Mouse (Mus musculus) midbrain, embryonic 15.5 days (tissue): ENCODE data around the gene Plekha7. TPM values are rescaled to one million over a fixed set of nuclear protein-coding genes. Genes with fewer than 3 reads are reported as not detected.

Source experiments
- ATAC-seq: fragments of 200-750 bp; cut with Nextera tagmentation; replicated peaks from 2 replicates; pipeline ENCODE4 v1.8.0; 2017; ENCODE audit warnings: moderate TSS enrichment
- H3K27ac ChIP-seq: fragments of 300-500 bp; sonication (generic); 2 replicates; pipeline ENCODE4 v1.5.1; 2015; ENCODE audit warnings: mild to moderate bottlenecking, inconsistent platforms
- H3K27me3 ChIP-seq: fragments of 300-500 bp; sonication (generic); replicated peaks from 2 replicates; pipeline ENCODE4 v1.6.1; 2015; ENCODE audit warnings: inconsistent platforms
- H3K36me3 ChIP-seq: fragments of 300-500 bp; sonication (generic); replicated peaks from 2 replicates; pipeline ENCODE4 v1.6.1; 2015; ENCODE audit warnings: inconsistent platforms
- H3K4me1 ChIP-seq: fragments of 300-500 bp; sonication (generic); 2 replicates; pipeline ENCODE4 v1.6.1; 2015; ENCODE audit warnings: inconsistent platforms
- H3K4me2 ChIP-seq: fragments of 300-500 bp; sonication (generic); 2 replicates; pipeline ENCODE4 v1.6.1; 2015; ENCODE audit warnings: inconsistent platforms, mild to moderate bottlenecking, moderate library complexity
- H3K4me3 ChIP-seq: fragments of 300-500 bp; sonication (generic); 2 replicates; pipeline ENCODE4 v1.5.1; 2015; ENCODE audit warnings: mild to moderate bottlenecking, inconsistent platforms
- H3K9ac ChIP-seq: fragments of 300-500 bp; sonication (generic); 2 replicates; pipeline ENCODE4 v1.6.1; 2015; ENCODE audit warnings: mild to moderate bottlenecking, inconsistent platforms
- H3K9me3 ChIP-seq: fragments of 300-500 bp; sonication (generic); 2 replicates; pipeline ENCODE4 v1.6.1; 2016; ENCODE audit warnings: inconsistent platforms
- WGBS: fragments of 180-500 bp; shearing (Covaris S2); methylation state at CpG from one replicate; pipeline ENCODE4 v1.1.7; 2015; ENCODE audit warnings: mixed read lengths; 5-methylcytosine and 5-hydroxymethylcytosine counted together
- polyA plus RNA-seq: library from polyadenylated mRNA; unstranded; fragments of >200 nt; fragmentation: Nextera tagmentation; extraction: Ambion mirVana; gene quantifications from 2 replicates; pipeline ENCODE4 v1.2.1, GENCODE M21; 2015

Plekha7 gene
- polyA plus RNA-seq, 1 experiment from 2014 or later, result 11.1 TPM

DNA sequence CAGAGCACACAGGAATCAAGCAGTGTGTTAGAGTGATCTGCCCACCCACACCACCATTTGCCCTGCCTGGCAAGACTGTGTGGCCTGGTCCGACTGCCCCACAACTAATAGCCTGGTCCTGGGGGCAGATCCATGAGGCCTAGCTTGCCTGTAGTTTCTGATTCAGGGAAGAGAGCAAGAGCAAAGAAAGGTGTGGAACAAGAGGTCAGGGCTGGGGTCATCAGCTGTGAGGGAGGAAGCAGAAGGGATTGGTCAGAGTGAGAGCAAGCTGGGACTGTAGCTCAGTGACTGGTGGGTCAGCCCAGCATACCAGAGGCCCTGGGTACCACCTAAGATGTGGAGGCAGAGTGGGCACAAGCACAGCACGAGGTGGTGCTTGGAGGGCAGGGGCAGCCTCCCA lies 181.1 kb downstream of the Plekha7 start:
- 84% methylated on average over 2 of the region's 2 CpGs for WGBS

DNA sequence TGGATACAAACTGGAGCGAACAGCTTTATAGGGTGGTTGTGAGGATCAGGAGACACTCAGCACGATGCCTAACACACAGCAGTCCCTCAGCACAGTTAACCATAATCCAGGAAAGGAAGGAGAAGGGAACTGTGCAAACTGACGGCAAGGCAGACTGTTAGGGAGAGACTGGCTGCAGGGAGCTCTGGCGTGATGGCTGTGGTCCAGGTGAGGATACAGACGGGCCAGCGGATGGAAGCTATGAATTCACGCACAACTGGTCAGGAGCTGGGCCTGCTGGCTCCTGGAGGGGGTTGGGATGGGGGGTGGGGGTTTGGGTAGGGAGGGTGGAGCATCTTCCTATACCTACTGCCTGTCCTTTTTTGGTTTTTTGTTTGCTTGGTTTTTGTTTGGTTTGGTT lies 182.5 kb downstream of the Plekha7 start:
- Histone ChIP-seq H3K27me3 (no peaks in the 10 kb centered on the region), H3K9ac (no peak overlapping the region), H3K36me3 (no peaks in the 10 kb centered on the region), H3K9me3 (no peaks in the 10 kb centered on the region), H3K4me1 (peaks cover 21% of the 10 kb centered on the region), H3K4me3 (no peak overlapping the region), H3K27ac (no peak overlapping the region), H3K4me2 (no peak overlapping the region)
- ATAC-seq, result no peak
- 78% methylated on average over 7 of the region's 7 CpGs for WGBS

More for the DNA sequence above, 181.1 kb downstream of the Plekha7 start:
- no peaks in the 10 kb centered on the region for H3K9me3 ChIP-seq
- ATAC-seq, result no peak
- no peaks in the 10 kb centered on the region for H3K27me3 ChIP-seq
- H3K9ac ChIP-seq, result no peak overlapping the region
- H3K4me3 ChIP-seq, result no peak overlapping the region
- H3K4me1 ChIP-seq, result peaks cover 15% of the 10 kb centered on the region
- H3K4me2 ChIP-seq, result no peak overlapping the region
- no peaks in the 10 kb centered on the region for H3K36me3 ChIP-seq
- H3K27ac ChIP-seq, result no peak overlapping the region

DNA sequence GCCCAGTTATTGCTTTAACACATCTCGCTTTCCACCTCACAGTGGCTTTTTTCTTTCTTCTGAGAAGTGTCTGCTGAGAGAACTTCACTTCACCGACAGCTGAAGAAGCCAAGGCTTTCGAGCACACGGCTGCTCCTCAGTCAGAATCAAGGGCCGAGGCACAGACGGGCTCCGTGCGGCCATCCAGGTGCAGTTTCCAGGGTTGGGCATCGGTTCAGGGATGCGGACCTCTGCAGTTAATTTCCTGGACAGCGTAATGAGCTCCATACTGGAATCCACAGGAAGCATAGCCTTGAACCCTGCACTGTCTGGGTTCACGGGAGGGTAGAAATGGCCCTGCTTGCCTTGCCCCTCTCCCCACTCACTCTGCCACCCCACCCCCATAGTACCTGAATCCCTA lies 184.1 kb downstream of the Plekha7 start:
- H3K27me3 ChIP-seq, result no peaks in the 10 kb centered on the region
- ATAC-seq, result no peak
- peaks cover 22% of the 10 kb centered on the region for H3K4me1 ChIP-seq
- H3K9me3 ChIP-seq, result no peaks in the 10 kb centered on the region
- no peak overlapping the region for H3K4me2 ChIP-seq
- WGBS, result 86% methylated on average over 12 of the region's 12 CpGs
- H3K9ac ChIP-seq, result no peak overlapping the region
- no peak overlapping the region for H3K27ac ChIP-seq
- no peaks in the 10 kb centered on the region for H3K36me3 ChIP-seq
- H3K4me3 ChIP-seq, result no peak overlapping the region

DNA sequence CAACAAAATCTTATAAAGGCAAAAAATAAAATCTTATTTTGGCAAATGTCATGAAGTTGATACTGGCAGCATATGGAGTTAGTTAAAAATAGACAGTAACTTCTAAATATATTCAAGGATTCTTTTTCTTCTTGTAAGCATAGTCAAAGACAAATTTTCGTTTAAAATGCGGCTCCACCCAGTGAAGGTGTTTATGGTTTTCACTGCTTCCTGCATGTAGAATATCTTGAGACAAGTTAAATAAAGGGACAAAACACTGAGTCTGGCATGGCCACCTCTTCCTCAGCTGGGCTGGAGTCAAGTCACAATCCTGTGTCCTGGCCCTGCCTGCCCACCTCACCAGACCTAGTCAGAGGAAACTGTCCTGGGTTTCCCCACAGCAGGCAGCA lies 184.6 kb downstream of the Plekha7 start:
- no peaks in the 10 kb centered on the region for H3K27me3 ChIP-seq

DNA sequence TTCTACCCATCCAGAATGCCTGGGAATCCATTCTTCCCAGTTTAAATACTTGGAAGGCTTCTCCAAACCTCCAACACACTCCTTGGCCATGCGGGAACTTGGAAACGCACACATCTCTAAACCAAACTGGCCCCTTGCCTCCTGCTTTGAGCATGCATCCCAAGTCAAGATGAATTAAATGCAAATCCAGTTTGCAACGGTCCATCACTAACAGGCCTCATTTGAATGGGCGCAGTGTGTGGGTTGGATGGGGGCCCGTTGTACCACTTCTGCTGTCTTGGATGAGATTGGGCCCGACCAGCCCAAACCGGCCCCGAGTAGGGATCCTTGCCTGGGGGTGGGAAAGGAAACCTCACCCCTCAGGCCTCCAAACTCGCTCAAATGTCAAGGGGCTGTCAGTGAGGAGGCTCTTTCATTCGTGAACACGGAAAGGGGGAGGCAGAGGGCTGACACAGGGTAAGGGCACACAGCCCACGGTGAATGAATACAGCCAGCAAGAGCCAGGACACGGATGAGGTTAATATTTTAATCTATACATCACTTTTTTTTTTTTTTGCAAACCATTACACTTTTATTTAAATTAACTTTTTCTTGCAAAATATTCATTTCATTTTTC lies 185.1 kb downstream of the Plekha7 start:
- H3K27ac ChIP-seq, result no peak overlapping the region
- 19% methylated on average over 13 of the region's 13 CpGs for WGBS
- peak; percentile 70; the same call in 1 of the 2 replicates for ATAC-seq
- no peaks in the 10 kb centered on the region for H3K36me3 ChIP-seq
- peaks cover 22% of the 10 kb centered on the region for H3K4me1 ChIP-seq
- H3K9me3 ChIP-seq, result no peaks in the 10 kb centered on the region
- no peak overlapping the region for H3K4me3 ChIP-seq
- no peak overlapping the region for H3K9ac ChIP-seq
- no peak overlapping the region for H3K4me2 ChIP-seq
- H3K27me3 ChIP-seq, result no peaks in the 10 kb centered on the region

More for the DNA sequence above, 184.6 kb downstream of the Plekha7 start:
- Histone ChIP-seq H3K4me1 (peaks cover 22% of the 10 kb centered on the region), H3K9ac (no peak overlapping the region), H3K27ac (no peak overlapping the region), H3K36me3 (no peaks in the 10 kb centered on the region), H3K9me3 (no peaks in the 10 kb centered on the region), H3K4me2 (no peak overlapping the region), H3K4me3 (no peak overlapping the region)
- WGBS, result 75% methylated on average over 2 of the region's 2 CpGs
- no peak for ATAC-seq

DNA sequence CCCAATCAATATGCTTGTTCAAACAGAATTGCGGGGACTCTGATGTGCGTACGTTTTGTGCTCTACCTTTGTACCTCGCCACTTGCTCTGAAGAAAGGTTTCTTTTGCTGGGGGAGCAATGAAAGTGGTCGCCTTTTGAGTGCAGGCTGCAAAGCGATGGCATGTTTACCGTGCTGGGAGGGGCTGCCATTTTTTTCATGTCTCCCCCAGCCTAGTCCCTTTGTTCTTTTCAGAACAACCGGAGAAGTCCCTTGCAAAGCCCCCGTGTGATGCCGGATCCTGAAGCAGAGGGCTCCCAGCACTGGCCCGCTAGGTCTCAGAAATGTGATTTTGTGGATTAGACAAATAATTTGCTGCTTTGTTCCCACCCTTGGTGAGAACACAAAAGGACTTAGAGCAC lies 187.0 kb downstream of the Plekha7 start:
- Histone ChIP-seq H3K9me3 (no peaks in the 10 kb centered on the region), H3K4me1 (peaks cover 22% of the 10 kb centered on the region), H3K36me3 (no peaks in the 10 kb centered on the region), H3K9ac (no peak overlapping the region), H3K4me2 (no peak overlapping the region), H3K27me3 (no peaks in the 10 kb centered on the region), H3K27ac (no peak overlapping the region), H3K4me3 (no peak overlapping the region)
- 12% methylated on average over 11 of the region's 11 CpGs for WGBS
- ATAC-seq, result 0 out of 2 replicates have a peak, but pooled peaks have one; percentile 25

DNA sequence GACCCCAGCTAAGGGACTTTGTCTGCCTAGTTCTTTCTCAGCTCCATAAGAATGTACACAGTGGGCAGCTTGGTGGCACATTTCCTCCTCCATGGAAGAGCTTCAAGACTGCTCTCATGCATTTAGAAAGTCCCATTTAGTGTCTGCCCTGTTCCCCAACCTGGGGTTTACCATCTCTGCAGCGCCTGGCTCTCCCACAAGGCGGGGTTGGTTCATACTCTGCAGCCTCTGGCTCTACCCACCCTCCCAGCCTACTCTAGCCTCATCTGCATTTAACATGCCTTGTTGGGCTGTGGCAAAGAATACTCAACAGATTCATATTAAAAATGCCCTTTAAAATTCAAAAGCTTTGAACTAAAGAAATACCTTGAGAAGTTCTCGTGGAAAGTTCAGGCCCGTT lies 187.4 kb downstream of the Plekha7 start:
- H3K9me3 ChIP-seq, result no peaks in the 10 kb centered on the region
- ATAC-seq, result no peak
- no peak overlapping the region for H3K9ac ChIP-seq
- H3K4me3 ChIP-seq, result no peak overlapping the region
- H3K36me3 ChIP-seq, result no peaks in the 10 kb centered on the region
- no peak overlapping the region for H3K4me2 ChIP-seq
- H3K27me3 ChIP-seq, result no peaks in the 10 kb centered on the region
- no peak overlapping the region for H3K27ac ChIP-seq
- peaks cover 22% of the 10 kb centered on the region for H3K4me1 ChIP-seq
- 46% methylated on average over 4 of the region's 4 CpGs for WGBS

DNA sequence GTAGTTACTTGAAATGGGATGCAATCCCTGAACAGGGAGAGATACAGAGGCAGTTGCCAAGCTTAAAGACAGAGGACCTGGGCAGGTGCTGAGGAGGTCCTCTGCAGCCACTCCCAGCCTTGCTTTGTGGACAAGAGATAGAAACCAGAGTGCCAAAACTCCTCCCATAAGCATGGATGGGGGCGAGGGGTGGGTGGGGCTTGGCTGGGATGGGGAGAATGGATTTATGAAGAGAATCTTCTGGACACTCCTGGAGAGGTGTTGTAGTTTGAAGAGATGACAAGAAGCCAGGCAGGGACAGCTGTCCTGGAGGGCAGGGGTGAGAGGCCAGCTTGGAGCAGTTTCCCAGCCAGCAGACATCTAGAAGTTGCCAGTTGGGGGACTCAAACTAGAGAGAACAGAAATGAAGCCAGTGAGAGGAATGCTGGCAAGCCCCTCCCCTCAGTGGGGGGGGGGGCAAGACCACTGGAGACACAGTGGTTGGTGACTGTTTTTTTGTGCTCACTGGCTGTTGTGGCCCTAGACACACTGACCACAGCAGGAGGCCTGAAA lies 188.8 kb downstream of the Plekha7 start:
- H3K36me3 ChIP-seq, result no peaks in the 10 kb centered on the region
- H3K9me3 ChIP-seq, result no peaks in the 10 kb centered on the region
- H3K4me2 ChIP-seq, result no peak overlapping the region
- H3K4me1 ChIP-seq, result peaks cover 22% of the 10 kb centered on the region
- WGBS, result 81% methylated on average over 1 of the region's 1 CpGs
- no peaks in the 10 kb centered on the region for H3K27me3 ChIP-seq
- no peak overlapping the region for H3K4me3 ChIP-seq
- no peak for ATAC-seq
- no peak overlapping the region for H3K27ac ChIP-seq
- H3K9ac ChIP-seq, result no peak overlapping the region

DNA sequence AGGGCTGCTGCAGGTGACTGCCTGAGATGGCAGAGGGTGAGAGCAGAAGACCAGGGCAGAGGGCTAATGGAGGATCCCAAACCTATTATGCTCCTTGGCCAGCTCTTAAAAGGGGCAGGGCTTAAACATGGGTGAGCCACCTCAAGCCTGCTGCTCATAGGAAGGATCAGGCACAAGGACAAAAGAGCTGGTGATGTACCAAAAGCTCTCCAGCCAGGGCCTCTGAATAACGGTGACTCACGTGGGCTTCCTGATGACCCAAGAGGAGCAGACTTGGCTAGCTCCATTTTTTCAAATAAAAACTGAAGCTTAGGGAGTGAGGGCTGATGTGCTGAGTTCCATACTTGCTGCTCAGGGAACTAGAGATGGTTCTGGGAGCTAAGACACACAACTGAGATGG lies 192.2 kb downstream of the Plekha7 start:
- no peaks in the 10 kb centered on the region for H3K27me3 ChIP-seq
- no peaks in the 10 kb centered on the region for H3K9me3 ChIP-seq
- H3K27ac ChIP-seq, result no peak overlapping the region
- H3K4me2 ChIP-seq, result no peak overlapping the region
- no peak overlapping the region for H3K9ac ChIP-seq
- 75% methylated on average over 2 of the region's 2 CpGs for WGBS
- H3K36me3 ChIP-seq, result no peaks in the 10 kb centered on the region
- H3K4me1 ChIP-seq, result peaks cover 3% of the 10 kb centered on the region; the same call in 1 of the 2 replicates
- no peak overlapping the region for H3K4me3 ChIP-seq
- no peak for ATAC-seq

DNA sequence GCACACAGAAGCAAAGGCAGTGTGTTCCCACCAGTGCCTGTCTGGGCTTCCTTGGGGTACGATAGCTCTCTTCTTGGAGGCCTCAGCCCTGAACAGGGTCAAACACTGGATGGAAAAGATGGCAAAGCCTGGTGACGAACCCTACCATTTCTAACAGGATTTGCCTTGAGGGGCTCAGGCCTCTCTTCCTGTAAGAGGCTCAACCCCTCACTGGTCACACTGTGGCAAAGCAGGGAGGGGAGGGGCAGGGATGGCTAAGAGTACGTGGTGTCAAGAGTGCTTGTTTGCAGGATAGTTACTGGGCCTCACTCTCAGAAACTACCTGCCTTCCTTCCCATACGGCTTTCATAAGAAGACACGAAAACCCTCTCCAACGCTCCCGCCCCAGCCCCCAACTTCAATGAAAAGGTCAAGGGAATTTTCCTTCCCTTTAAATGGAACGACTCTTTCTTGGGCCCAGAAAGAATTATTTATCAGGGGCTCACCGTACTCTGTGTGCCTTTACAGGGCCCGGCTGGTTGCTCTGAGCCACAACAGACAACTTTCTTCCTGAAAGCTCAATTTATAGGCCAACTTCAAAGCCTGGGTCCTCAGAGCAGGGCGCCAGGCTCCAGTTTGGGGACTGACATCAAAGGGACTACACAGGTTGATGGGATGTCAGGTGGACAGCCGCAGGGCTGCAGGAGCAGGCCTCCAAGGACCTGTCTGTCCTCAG lies 192.8 kb downstream of the Plekha7 start:
- Histone ChIP-seq H3K36me3 (no peaks in the 10 kb centered on the region), H3K4me2 (no peak overlapping the region), H3K27ac (no peak overlapping the region), H3K9ac (no peak overlapping the region), H3K27me3 (no peaks in the 10 kb centered on the region), H3K4me3 (no peak overlapping the region), H3K9me3 (no peaks in the 10 kb centered on the region), H3K4me1 (no peaks in the 10 kb centered on the region)
- WGBS, result 70% methylated on average over 12 of the region's 12 CpGs
- ATAC-seq, result no peak

DNA sequence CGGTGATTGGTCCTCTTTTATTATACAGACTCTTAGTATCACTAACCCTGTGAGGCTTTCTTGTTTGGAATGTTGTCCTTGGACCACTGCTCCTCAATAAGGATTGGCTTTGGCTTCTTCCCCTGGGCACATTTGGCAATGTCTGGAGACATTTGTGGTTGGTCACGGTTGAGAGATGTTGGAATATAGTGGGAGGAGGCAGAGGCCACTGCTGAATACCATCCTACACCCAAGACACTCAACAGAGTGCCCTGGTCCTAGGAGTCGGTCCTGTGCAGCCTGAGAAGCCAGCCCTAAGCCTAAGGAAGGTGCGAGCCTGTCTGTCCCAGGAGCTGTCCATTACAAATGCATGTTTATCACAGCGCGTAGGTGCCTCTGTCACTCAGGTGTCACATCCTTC lies 196.6 kb downstream of the Plekha7 start:
- Histone ChIP-seq H3K9me3 (no peaks in the 10 kb centered on the region), H3K36me3 (no peaks in the 10 kb centered on the region)
- WGBS, result 85% methylated on average over 6 of the region's 6 CpGs

DNA sequence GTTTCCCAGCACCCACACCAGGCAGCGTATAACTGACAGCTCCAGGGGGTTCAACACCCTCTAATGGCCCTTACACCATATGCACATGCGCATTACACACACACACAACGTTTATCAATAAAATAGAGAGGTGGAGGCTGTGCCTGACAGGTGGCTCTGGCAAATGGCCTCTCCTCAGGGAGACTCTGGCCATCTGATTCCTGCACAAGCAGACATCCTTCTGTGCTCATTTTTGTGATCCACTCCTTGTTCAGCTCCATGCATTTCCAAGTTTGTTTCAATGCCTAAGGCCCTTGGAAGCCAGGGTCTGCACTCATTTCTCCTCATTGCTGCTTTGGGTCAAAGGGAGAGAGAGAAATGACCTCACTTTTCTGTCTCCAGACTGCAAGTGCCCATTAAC lies 197.5 kb downstream of the Plekha7 start:
- Histone ChIP-seq H3K4me2 (no peak overlapping the region), H3K27ac (no peak overlapping the region), H3K9me3 (no peaks in the 10 kb centered on the region), H3K27me3 (no peaks in the 10 kb centered on the region), H3K36me3 (peaks cover 6% of the 10 kb centered on the region; the same call in 1 of the 2 replicates), H3K9ac (no peak overlapping the region), H3K4me1 (no peaks in the 10 kb centered on the region), H3K4me3 (no peak overlapping the region)
- 88% methylated on average over 3 of the region's 3 CpGs for WGBS
- ATAC-seq, result no peak

More for the DNA sequence above, 196.6 kb downstream of the Plekha7 start:
- Histone ChIP-seq H3K4me3 (no peak overlapping the region), H3K27ac (no peak overlapping the region), H3K27me3 (no peaks in the 10 kb centered on the region), H3K4me2 (no peak overlapping the region), H3K9ac (no peak overlapping the region), H3K4me1 (no peaks in the 10 kb centered on the region)
- ATAC-seq, result no peak

DNA sequence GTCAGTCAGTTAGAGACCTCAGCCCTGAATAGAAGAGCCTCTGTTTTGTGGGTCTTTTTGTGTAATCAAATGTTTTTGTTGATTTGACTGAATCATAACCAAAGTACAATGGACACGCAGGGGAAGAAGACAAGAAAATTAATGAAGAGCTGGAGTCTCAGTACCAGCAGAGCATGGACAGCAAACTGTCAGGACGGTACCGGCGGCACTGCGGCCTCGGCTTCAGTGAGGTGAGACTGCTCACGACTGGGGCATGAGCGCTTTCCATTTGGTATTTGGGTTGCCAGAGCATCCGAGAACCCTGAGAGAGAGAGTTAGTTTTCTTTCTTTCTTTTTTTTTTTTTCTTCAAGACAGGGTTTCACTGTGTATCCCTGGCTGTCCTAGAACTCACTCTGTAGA lies 205.1 kb downstream of the Plekha7 start:
- H3K9me3 ChIP-seq, result no peaks in the 10 kb centered on the region
- no peaks in the 10 kb centered on the region for H3K4me1 ChIP-seq
- ATAC-seq, result no peak
- H3K27me3 ChIP-seq, result no peaks in the 10 kb centered on the region
- no peak overlapping the region for H3K9ac ChIP-seq
- H3K4me3 ChIP-seq, result no peak overlapping the region
- no peak overlapping the region for H3K27ac ChIP-seq
- H3K4me2 ChIP-seq, result no peak overlapping the region
- peaks cover 27% of the 10 kb centered on the region for H3K36me3 ChIP-seq
- WGBS, result 97% methylated on average over 9 of the region's 9 CpGs
